Mouse (Mus musculus) stomach, postnatal 0 days (tissue): ENCODE results near the gene Atp2b2. TPM values are rescaled to one million over a fixed set of nuclear protein-coding genes. Genes with fewer than 3 reads are reported as not detected.
A peak's percentile ranks its signal among the peaks of the same experiment; 100 is the strongest.

Source experiments
- ATAC-seq: fragments of 200-750 bp; cut with Nextera tagmentation; 2 replicates; pipeline ENCODE4 v1.8.0; 2017; ENCODE audit not compliant: low FRiP score, low TSS enrichment
- DNase-seq: peaks from one replicate; pipeline ENCODE4 v3.0.0-alpha.2; 2016; ENCODE audit warnings: low spot score
- H3K27ac ChIP-seq: fragments of 300-500 bp; sonication (generic); replicated peaks from 2 replicates; pipeline ENCODE4 v1.5.1; 2014; ENCODE audit warnings: mild to moderate bottlenecking, control low read depth
- H3K27me3 ChIP-seq: fragments of 300-500 bp; sonication (generic); 2 replicates; pipeline ENCODE4 v1.6.1; 2014; ENCODE audit warnings: low read length; ENCODE audit not compliant: control insufficient read depth, insufficient read depth
- H3K36me3 ChIP-seq: fragments of 300-500 bp; sonication (generic); 2 replicates; pipeline ENCODE4 v1.6.1; 2014; ENCODE audit warnings: low read length, mixed read lengths; ENCODE audit not compliant: control insufficient read depth, insufficient read depth
- H3K4me1 ChIP-seq: fragments of 300-500 bp; sonication (generic); replicated peaks from 2 replicates; pipeline ENCODE4 v1.6.1; 2014; ENCODE audit warnings: antibody characterized with exemption; ENCODE audit not compliant: control insufficient read depth, insufficient read depth
- H3K4me2 ChIP-seq: fragments of 300-500 bp; sonication (generic); replicated peaks from 2 replicates; pipeline ENCODE4 v1.6.1; 2014; ENCODE audit warnings: low read depth, mild to moderate bottlenecking, control low read depth, moderate library complexity
- H3K4me3 ChIP-seq: fragments of 300-500 bp; sonication (generic); 2 replicates; pipeline ENCODE4 v1.5.1; 2014; ENCODE audit warnings: low read depth, low read length, control low read depth
- H3K9ac ChIP-seq: fragments of 300-500 bp; sonication (generic); 2 replicates; pipeline ENCODE4 v1.6.1; 2014; ENCODE audit warnings: mild to moderate bottlenecking, low read length, control low read depth, mixed read lengths
- H3K9me3 ChIP-seq: fragments of 300-500 bp; sonication (generic); 2 replicates; pipeline ENCODE4 v1.6.1; 2016; ENCODE audit warnings: low read length; ENCODE audit not compliant: control insufficient read depth
- CTCF ChIP-seq: IDR thresholded peaks from 2 replicates; pipeline ENCODE4 v1.5.1; 2016; ENCODE audit warnings: antibody characterized with exemption, low read depth, mild to moderate bottlenecking, moderate library complexity
- EP300 ChIP-seq: optimal IDR thresholded peaks from 2 replicates; pipeline ENCODE3; 2016; ENCODE audit warnings: antibody characterized with exemption
- WGBS: fragments of 180-500 bp; shearing (Covaris S2); extraction: QIAGEN DNeasy Blood & Tissue Kit; methylation state at CpG from one replicate; pipeline ENCODE4 v1.1.7; 2014; 5-methylcytosine and 5-hydroxymethylcytosine counted together
- polyA plus RNA-seq: library from polyadenylated mRNA; unstranded; fragments of >200 nt; fragmentation: Nextera tagmentation; extraction: Ambion mirVana; gene quantifications from 2 replicates; pipeline ENCODE4 v1.2.1, GENCODE M21; 2015

The Atp2b2 gene
- polyA plus RNA-seq, 1 experiment from 2014 or later = 0.33 TPM

DNA sequence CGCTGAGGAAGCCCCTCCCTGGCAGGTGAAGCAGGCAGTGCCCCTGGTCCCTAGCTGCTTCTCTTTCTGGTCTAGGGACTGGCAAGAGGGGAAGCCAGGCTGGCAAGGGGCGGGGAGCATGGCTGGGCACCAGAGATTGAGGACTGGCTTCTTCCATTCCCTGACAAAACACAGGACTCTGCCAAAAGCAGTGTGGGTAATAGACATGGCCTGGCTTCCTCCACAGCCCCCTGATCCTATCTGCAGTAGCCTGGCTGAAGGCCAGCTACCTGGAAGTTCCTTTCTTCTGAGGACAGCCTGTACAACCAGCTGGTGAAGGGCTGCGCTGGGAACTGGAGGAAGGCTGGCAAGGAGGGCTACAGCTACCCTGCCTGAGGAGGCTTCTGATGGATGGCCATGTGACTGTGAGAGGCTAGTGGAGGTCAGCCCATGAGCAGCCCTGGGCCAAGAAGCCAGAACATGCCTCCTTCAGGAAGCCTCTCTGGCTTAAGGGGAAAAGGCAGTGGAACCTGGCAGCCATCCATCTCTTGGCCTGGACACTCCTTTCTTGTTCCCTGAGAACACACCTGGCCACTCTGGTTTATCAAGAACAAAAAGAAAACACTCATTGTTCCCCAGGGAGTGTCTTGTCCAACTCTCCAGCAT, 131.9 kb downstream of the Atp2b2 start:
- no peak for DNase-seq
- TF ChIP-seq EP300 (no peak), CTCF (no peak)
- Histone ChIP-seq H3K27me3 (no peaks in the 10 kb centered on the region), H3K4me2 (no peak overlapping the region), H3K4me1 (no peaks in the 10 kb centered on the region), H3K36me3 (no peaks in the 10 kb centered on the region), H3K4me3 (no peak overlapping the region), H3K27ac (no peak overlapping the region), H3K9ac (no peak overlapping the region), H3K9me3 (no peaks in the 10 kb centered on the region)
- no peak for ATAC-seq
- WGBS = 88% methylated on average over 3 of the region's 3 CpGs

DNA sequence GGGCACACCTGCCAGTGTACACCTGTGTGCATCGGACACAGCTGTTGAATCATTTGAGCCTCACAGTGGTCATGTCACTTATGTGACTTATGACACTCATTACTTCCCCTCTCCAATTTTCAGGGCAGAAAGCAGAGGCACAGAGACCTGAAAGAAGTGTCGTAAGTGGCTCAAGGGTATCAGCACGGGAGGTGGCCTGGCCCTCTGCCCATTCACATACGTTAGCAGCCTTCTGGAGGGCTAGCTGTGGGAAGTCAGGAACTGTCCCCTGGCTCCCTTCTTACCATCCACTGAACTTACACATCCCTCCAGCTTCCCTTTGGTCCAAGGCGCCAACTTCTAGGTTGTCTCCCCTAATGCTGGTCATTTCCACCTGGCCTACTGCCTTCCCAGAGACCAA, 132.6 kb downstream of the Atp2b2 start:
- TF ChIP-seq CTCF = no peak
- no peak for TF ChIP-seq EP300

DNA sequence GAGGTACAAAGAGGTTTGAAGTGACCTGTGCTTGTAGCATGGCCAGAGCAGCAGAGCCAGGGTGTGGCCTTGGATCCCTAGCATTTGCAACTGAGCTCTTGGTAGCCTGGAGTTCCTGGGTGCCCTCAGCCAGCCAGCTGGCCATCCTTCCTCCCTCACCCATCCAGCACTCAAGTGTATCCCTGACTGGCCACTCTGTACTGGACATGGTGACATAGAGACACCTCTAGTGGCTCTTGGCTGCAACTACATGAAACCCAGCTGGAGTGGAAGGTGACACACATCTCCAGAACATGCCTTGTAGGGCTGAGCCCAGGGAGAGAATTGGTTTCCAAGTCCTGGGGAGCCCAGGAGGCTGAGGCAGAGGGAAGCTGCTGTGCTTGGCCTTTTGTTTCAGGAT, 134.3 kb downstream of the Atp2b2 start:
- H3K27ac ChIP-seq = no peak overlapping the region
- TF ChIP-seq CTCF (peak; percentile 49), EP300 (no peak)
- ATAC-seq = no peak
- DNase-seq = no peak
- no peak overlapping the region for H3K4me3 ChIP-seq
- no peak overlapping the region for H3K4me2 ChIP-seq
- H3K9ac ChIP-seq = no peak overlapping the region
- no peaks in the 10 kb centered on the region for H3K4me1 ChIP-seq
- H3K9me3 ChIP-seq = no peaks in the 10 kb centered on the region
- H3K27me3 ChIP-seq = no peaks in the 10 kb centered on the region
- H3K36me3 ChIP-seq = no peaks in the 10 kb centered on the region

More for the DNA sequence above, 132.6 kb downstream of the Atp2b2 start:
- DNase-seq = no peak
- Histone ChIP-seq H3K36me3 (no peaks in the 10 kb centered on the region), H3K9me3 (no peaks in the 10 kb centered on the region), H3K4me2 (no peak overlapping the region), H3K9ac (no peak overlapping the region), H3K4me1 (no peaks in the 10 kb centered on the region), H3K4me3 (no peak overlapping the region), H3K27ac (no peak overlapping the region), H3K27me3 (no peaks in the 10 kb centered on the region)
- WGBS = 69% methylated on average over 5 of the region's 5 CpGs
- no peak for ATAC-seq

DNA sequence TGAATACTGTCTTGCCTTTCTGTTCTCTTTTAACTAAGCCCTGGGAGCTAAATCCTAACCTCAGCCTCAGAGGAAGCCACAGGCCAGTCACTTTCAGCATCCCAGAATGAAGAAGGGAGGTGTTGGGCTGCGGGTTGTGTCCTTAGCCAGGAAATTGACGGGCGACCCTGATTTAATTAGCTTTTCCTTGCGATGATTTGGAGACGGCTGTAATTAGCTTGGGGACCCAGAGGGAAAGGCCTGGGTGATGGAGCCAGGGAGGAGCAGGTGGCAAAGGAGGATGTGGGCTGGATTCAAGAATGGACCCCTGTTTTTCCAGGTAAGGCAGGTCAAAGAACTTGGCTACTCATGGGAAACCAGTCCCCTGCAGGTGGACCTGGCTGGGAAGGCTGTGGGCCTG, 138.0 kb downstream of the Atp2b2 start:
- Histone ChIP-seq H3K36me3 (no peaks in the 10 kb centered on the region), H3K9ac (no peak overlapping the region), H3K4me1 (no peaks in the 10 kb centered on the region), H3K27ac (no peak overlapping the region), H3K9me3 (no peaks in the 10 kb centered on the region), H3K27me3 (no peaks in the 10 kb centered on the region), H3K4me2 (no peak overlapping the region), H3K4me3 (no peak overlapping the region)
- no peak for ATAC-seq
- no peak for DNase-seq
- no peak for TF ChIP-seq EP300
- no peak for TF ChIP-seq CTCF
- 79% methylated on average over 5 of the region's 5 CpGs for WGBS

DNA sequence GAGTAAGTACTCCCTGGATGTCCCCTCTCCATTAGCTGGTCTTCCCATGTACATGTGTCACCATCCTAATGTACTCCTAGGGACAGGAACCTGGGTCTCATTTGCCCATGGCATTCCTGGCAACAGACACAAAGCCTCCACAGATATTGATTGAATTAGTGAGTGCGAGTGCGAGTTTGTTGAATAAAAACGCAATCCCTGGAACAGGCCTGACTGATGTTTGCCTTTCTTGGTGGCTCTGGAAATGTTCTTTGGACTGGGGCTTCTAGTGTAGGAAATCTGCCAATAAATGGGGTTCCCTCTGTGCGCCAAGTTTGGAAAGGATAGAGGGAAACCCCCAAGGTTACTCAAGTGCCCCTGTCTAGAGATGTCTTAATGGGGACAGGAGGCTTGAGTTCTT, 146.4 kb downstream of the Atp2b2 start:
- H3K9me3 ChIP-seq = no peaks in the 10 kb centered on the region
- no peak overlapping the region for H3K4me3 ChIP-seq
- no peaks in the 10 kb centered on the region for H3K36me3 ChIP-seq
- no peaks in the 10 kb centered on the region for H3K27me3 ChIP-seq
- no peak for DNase-seq
- no peak overlapping the region for H3K9ac ChIP-seq
- 83% methylated on average over 4 of the region's 4 CpGs for WGBS
- H3K27ac ChIP-seq = no peak overlapping the region
- H3K4me2 ChIP-seq = no peak overlapping the region
- no peaks in the 10 kb centered on the region for H3K4me1 ChIP-seq
- TF ChIP-seq EP300 = no peak
- ATAC-seq = no peak

DNA sequence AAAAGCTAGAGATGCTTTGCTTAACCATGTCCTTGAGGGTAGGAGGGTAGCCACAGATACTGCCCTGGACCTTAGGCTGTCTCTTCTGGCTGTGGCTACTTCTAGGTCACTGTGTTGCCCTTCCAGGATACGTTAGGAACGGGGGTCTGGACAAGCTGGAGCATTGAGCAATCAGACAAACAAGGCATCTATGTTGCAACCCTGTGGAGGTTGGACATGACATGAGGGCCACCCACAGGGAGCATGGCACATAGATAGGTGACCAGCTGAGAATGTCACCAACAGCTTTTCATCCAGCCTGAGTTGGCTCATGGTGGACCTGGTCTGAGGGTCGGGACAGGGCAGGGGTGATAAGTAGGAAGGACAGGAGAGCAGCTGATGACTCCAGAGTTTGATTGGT, 148.4 kb downstream of the Atp2b2 start:
- no peak overlapping the region for H3K4me2 ChIP-seq
- WGBS = 72% methylated on average over 3 of the region's 3 CpGs
- H3K9ac ChIP-seq = no peak overlapping the region
- H3K4me1 ChIP-seq = no peaks in the 10 kb centered on the region
- peaks cover 2% of the 10 kb centered on the region; the same call in 1 of the 2 replicates for H3K27me3 ChIP-seq
- no peak for ATAC-seq
- DNase-seq = no peak
- H3K4me3 ChIP-seq = no peak overlapping the region
- TF ChIP-seq EP300 (no peak), CTCF (no peak)
- H3K36me3 ChIP-seq = no peaks in the 10 kb centered on the region
- H3K9me3 ChIP-seq = no peaks in the 10 kb centered on the region
- H3K27ac ChIP-seq = no peak overlapping the region
